Mouse (Mus musculus): ENCODE results near the gene Mad2l2.

DNA sequence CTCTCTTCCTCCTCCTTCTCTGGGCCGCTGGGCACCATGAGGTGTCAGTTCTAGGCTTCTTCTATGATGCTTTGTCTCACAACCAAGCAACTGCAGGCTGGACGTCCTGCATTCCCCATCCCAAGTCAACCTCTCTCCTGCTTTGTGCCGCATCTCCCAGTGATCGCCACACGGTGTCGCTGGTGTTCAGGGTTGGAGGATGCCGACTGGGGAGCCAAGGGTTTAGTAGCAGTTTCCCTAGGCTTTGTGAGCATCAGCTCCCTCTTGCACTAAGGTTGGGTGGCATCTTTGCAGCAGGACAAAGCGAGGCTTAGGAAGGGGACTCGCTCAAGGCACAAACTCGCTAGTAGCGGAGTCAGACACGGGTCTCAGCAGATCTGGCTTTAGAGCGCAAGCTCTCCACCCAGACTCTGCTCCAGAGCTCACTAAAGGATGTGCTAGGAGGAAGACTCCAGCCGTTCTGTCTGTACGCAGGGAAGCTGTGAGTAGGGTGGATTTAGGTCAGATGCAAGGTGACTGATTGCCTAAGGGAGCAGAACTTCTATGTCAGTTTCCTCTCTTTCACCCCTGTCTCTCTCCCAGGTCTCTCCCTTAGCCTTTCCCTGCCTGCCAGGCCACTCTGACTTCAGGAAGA is 15.3 kb upstream of the Mad2l2 start:
- TF ChIP-seq CTCF (IDR thresholded peaks at IDR 0.05; ENCODE audit: low read depth, low read length): peak; percentile 87
- TF ChIP-seq TAL1 (conservative IDR thresholded peaks at IDR 0.05; ENCODE audit: low read depth, low read length): no peak

Measured in G1E (cell line).